Mouse (Mus musculus): ENCODE measurements at regions not wholly inside any gene's neighbourhood (a gene's known extent, or its start where the extent isn't known, plus 50 kb on each side); places are given as distances from the start of the nearest gene placed in this dataset.

DNA sequence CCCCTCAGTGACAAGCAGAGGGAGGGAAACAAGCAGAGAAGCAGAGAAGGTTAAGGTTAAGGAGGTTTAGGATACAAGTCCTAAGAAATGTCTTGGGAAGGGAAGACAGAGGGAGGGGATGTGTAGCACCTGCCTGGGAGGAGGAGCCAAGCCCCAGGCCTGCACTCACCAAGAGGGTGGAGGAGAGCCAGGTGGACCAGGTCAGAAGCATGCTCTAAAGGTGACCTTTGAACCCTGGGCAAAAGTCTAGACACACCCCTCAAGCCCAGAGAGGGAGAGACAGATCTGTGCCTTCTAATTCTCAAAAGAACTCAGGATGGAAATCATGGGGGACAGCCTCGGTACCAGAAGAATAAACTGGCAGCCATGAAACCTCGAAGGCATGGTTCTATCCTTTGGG lies 54.4 kb upstream of the Calm2 start:
- DNase-seq (ENCODE audit: low read depth, low spot score) = no peak

DNA sequence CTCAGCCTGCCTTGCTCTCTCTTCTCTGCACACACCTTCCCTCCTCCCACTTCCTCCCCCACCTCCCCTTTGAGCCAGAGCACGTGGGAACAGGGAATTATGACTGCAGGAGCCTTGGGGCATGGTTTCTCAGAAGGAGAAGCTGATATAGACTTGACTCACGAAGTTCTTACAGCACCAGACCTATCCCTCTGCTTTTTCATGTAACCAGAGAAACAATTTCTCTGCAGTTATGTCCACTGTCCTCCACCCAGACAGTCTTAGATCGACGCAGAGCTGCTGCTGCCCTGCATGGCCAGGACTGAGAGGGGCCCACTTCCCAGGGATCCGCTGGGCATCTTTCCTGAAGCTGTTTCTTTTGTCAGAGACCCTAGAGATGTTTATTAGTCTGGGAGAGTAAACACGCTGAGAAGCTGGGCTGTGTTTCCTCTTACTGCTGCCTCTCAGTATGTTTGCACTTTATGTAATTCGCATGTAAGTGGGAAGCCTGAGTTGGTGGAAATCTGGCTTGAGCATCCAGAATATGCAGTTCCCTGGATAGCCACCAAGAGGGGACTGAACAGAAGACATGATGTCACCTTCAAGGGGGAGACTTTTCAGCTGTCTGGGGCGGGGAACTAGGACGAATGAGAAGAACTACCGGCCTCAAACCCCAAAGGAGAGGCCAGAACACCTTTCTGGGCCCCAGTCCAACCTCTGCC lies 55.1 kb upstream of the Calm2 start:
- DNase-seq (ENCODE audit: low read depth, low spot score) = no peak

DNA sequence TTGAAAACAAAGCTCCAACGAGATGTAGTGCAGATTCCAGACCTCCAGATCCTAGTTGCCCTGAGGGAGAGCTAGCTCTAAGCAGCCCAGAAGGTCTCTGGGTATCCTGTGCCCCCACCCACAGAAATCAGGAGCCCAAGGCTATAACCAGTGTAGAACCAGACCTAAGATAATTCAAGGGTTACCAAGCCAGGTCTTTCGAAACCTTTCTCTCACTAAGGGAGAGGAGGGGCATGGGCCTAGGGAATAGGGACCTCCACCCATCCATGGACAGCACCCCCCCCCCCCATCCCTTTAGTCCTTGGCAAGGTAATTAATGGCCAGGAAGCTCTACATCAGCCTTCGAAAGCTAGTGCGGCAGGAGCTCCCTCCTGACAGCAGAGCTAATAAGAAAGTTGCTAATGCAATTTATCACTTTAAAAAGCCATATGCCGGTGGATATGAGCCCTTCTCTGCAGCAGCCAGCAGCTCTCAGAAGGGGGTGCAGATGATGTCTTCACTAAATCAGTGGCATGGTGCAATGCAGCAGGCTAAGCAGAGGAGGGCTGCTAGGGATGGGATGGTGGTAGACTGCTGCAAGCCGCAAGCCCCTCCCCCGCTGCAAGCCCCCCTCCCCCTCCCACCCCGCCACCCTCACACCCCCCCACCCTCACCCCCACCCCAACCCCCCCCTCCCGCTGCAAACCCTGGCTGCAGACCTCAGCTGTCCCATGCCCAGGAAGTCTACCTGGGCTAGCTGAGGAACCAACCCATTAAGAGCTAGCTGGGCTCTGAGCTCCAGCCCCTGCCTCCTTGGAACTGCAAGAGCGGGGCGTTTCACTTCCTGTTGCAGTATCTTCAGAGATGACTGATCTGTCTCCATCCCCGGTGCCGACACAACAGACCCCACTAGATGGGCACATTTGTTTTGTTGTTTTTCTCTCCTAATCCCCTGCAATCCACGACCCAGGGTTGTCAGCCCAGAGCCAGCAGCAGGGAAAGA lies 55.9 kb upstream of the Calm2 start:
- no peak for DNase-seq (ENCODE audit: low read depth, low spot score)

DNA sequence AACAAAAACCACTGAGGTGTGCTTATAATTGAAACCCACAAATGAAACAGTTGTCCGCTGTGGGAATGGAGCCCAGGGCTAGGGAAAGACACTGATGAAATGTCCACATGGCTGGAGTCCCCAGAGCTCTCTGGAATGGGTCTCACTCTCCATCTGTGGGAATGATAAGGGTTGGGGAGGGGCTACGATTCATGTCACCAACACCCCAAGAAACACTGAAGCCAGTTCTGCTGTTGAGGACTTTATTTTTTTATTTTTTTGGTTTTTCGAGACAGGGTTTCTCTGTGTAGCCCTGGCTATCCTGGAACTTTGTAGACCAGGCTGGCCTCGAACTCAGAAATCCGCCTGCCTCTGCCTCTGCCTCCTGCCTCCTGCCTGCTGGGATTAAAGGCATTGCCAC lies 56.8 kb upstream of the Calm2 start:
- no peak for DNase-seq (ENCODE audit: low read depth, low spot score)

DNA sequence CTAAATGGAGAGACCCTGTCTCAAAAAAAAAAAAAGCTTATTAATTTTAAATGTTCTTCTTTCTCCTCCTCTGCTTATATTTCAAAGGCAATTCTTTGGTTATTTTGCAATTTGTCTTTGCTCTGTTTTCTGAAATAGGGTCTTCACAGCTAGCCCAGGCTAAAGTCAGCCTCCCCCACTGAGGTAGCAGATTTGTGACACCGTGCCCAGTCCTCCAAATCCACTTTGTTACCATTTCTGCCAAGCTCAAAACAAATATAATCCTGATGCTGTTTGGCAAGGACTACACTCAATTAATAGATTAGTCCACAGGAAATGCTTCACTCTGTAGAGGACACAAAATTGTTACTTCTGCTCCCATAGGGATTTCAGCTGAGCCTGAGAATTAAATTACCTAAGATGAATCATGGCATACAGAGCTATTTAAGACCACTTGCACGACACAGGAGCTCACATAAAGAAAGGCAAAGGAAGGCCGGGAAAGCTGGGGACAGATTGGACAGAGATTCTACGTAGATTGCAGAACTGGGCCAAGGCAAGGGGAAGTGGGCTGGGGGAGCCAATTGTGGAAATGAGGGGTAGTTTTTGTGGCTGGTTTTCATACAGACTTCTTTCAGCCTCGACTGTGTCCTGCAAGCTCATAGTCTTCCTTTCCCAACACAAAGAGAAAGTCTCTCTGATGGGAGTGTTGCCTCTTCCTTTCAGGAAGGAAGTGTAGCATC lies 58.4 kb upstream of the Calm2 start:
- DNase-seq (ENCODE audit: low read depth, low spot score) = no peak

DNA sequence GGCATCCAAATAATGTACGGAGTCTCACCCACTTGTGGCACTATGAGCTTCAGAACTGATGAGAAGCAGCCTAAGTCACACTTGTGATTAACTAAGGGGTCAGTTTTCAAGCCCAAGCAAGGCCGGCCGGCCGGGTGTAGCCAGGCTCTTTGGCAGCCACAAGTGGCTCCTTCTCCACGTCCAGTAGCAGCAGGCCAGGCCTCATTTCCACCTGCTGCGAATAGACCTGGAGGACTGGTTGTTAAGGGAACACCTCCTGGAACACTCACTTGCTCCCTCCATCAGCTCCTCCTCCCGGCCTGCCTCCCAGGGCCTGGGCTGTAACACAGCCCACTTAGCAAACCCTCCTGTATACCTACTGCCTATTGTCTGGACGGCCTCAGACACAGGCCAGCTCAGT lies 61.1 kb upstream of the Calm2 start:
- DNase-seq (ENCODE audit: low read depth, low spot score) = no peak

DNA sequence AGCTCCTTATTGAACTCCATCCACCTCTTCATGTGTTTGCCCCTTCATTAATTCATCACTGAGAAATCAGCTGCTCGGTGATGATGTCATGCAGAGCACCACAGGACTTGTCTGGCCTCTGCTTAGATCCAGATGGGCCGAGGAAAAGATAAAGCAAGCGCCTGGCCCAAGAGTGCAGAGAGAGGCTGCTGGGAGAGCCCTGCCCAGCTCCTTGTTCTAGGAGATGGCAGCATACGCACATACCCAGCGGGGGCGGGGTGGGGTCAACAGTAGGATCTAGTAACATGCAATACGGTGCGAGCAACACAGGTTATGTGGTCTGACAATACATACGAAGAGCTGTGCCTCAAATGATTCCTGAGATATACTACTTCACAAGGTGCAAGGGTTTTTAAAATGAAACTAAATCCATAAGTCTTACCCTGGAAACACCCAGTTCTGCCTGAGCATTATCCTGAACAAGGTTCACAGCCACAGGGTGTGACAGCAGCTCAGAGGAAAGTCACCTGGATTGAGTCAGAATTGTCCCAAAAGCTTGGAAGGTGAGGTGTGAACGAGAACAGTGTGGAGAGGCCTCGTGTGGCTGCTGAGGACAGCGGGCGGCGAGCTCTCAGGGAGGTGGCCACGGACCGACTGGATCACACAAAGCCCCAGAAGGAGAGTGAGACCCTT lies 62.0 kb upstream of the Calm2 start:
- no peak for DNase-seq (ENCODE audit: low read depth, low spot score)

DNA sequence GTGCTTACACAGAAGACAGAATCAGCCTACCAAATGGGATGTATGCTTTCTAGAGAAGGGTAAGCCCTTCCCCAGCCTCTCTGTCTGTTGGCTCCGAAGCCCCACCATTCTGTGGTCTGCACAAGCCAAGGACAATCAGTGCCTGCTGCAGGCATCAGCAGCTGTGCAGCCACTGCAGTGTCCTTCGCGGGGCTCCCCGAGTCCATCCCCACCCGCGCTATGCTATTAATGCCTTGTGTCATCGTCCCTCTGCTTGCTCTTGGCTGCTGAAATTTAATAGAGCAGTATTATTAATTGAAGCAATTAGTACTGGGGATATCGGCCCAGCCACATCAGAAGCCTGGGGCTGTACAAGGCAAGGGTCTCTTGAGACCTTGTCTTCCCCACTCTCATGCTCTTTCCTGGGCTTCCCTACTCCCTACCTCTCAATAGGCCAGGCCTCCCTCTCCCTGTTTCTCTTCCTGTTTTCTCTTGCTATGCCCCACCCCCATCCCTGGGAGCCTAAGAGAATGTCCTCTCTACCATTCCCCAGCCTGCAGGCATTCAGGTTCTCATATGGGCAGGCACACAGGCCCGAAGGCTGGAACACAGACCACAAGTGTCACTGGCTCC lies 65.4 kb upstream of the Calm2 start:
- DNase-seq (ENCODE audit: low read depth, low spot score) = no peak

DNA sequence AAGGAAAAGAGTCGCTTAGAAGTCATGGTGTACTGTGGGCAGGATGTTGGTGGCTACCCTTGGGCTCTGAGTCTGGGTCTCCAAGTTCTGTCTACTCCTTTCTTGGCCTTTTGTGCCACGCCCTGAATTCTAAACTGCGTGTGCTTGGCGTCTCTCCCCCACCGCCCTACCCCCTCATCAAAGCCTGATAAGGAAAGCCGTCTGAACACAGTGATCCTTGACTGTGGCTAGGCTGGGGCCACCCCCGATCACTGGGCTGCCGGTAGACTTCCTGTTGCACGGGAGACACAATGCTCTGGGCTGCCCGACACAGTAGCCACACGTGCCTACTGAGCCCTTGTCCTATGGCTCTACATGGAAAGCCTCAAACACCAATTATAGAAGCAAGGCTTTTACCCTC lies 67.1 kb upstream of the Calm2 start:
- no peak for DNase-seq (ENCODE audit: low read depth, low spot score)

DNA sequence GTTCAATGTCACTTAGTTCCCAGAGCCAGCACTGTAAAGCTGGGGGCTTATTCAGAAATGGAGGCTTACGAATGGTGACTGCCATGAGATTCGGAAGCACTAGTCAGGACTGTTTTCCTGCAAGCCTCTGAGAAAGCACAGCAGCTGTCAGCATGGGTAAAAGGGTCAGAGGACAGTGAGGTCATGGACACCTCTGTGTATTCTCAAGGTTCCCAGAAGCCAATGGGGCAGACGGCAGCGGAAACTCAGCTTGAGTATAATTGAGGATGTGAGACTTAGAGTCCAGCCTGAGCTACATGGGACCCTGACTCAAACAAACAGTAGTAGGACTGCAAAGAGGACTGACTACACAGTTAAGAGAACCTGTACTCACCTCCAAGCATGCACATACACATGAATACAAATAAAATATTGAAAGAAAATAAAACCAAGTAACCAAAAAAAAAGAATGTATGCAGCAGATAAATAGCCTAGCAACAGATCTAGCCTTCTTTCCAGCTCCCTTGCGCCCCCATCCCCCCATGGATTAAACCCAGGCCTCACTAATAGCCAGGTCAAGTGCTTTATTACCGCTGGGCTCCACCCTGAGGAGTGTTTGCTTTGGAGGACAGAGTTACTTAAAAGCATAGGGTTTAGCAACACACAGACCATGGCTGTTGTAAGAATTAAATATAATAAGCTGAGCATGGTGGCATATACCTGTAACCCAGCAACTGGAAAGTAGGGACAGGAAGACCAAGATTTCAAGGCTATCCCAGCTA lies 67.8 kb upstream of the Calm2 start:
- DNase-seq (ENCODE audit: low read depth, low spot score) = no peak

DNA sequence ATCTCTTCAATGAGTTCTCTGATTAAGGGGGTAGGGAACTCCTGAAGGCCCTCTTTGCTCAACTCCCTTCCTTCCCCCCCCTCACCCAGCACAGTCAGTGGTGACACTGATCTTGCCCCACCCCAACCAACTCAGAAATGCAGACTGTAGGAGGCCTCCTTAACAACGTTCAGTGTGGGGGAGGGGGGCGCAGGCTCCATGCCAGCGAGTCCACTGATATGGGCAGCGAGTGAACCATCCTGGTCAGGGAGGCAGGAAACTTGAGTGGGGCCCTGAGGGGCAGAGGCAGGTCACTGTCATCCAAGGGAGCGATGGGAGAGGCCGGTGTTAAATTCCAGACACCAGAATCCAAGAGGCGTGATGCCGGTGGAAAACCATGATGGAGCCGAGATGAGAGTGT lies 70.5 kb upstream of the Calm2 start:
- no peak for DNase-seq (ENCODE audit: low read depth, low spot score)

DNA sequence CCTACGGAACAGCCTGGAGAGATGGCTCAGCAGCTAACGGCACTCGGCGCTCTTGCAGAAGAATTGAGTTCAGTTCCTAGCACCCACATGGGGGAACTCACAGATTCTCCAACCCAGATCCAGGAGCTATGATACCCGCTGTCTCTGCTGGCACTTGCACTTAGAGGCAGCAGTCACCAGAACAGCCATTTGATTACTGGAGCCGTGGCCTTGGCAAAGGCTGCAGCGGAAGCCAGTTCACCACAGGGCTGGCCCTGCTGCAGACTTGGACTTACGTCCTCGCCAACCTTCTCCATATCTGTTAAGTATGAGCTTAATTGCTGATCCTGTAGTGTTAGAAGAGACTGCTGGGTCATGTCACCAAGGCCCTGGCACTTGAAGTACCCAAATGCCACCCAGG lies 72.7 kb upstream of the Calm2 start:
- DNase-seq (ENCODE audit: low read depth, low spot score) = no peak

DNA sequence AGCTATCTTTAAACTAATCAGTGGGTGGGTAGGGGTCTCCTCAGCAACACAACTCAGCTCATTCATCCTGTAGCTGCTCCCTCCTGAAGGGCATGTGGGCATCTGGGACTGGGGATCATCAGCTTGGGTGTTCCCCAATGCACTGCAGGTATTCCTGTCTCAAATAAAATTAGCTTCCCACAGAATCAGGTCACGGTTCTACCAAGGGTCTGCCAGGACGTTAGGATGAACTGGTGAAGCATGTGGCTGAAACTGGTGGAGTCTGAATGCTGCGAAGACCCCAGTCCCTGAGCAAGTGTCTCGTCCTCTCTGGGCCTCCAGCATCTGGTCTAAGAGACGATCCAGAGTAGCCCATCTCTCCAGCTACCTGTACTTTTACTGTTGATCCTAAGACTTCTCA lies 74.1 kb upstream of the Calm2 start:
- no peak for DNase-seq (ENCODE audit: low read depth, low spot score)

DNA sequence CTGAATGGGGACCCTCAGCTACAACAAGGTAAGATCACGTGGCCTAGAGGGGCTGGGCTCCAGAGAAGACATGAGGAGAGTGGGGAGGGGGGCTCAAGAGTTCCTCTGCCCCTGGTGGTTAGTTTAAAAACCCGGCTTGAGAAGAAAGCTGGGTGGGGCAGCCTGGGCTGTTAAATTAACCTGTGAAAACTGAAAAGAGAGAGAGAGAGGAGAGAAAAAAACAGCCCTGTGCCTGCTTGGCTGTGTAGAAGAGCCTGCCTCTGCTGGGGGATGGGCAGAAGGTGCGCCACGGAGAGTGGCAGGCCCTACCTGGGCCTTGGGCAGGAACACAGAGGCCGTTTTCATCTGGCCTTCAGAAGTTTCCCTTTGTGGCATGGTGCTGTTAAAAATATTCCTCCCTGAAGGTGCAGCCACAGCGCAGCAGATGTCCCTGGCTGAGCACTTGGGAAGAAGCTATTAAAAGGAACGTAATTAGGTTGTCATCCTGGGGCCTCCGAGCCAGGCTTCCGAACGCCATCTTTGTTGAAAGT lies 75.0 kb upstream of the Calm2 start:
- DNase-seq (ENCODE audit: low read depth, low spot score) = no peak

DNA sequence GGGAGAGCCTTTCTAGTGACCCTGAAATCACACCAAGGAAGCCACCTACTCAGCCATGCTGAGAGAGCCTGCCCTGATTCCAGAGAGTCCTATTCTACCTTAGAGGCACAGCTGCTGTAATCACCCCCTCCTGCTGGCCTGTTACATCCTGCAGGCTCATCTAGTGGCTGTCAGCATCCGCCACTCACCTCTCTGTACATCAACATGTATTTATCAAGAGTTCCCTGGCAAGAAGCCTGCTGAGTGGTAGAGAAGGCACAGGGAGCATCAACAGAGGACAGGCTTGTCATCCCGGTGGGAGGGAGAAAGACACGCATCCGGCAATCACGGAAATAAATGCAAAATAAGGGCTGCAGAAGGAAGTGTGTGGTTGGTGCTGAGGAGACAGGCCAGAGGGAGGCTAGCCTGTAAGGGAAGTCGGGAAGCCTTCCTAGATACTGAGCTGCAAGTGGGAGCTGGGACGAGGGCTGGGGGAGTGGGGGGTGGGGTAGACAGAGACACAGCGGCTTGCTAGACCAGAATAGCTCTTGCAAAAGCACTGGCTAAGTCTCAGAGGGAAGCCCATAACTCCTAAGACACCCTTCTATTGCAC lies 75.9 kb upstream of the Calm2 start:
- no peak for DNase-seq (ENCODE audit: low read depth, low spot score)

DNA sequence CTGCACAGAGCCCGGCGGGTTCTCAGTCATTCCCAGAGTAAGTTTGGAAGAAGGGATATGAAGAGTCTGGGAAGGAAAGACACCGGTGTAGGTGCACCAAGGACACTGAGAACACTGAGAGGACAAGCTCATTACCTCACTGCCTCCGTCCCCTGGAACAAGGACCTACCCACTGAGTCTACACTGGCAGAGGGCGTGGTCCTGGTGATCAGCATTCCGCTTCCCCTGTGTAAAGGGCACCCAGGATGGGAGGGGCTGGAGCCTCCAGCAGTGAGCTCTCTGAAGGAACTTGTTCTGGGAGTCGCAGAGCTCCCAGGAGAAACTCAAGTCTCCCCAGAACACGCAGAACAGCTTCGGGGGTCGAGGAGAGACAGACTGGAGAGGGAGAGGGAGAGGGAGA lies 76.9 kb upstream of the Calm2 start:
- DNase-seq (ENCODE audit: low read depth, low spot score) = no peak

DNA sequence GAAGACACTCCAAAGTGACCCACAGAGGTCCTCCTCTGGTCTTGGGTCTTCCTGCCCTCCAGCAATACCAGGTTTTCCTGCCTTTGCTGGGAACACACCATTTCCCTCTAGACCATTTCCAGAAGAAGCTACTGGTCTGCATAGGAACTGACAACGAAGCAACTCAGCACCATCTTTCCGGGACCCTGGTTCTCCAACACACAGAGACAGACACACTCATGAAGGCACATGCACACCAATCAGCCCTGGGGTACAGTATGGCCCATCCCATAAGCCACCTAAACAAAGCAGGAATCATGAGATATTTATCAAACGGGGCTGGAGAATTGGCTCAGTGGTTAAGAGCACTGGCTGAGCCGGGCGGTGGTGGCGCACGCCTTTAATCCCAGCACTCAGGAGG lies 80.4 kb upstream of the Calm2 start:
- DNase-seq (ENCODE audit: low read depth, low spot score) = no peak

DNA sequence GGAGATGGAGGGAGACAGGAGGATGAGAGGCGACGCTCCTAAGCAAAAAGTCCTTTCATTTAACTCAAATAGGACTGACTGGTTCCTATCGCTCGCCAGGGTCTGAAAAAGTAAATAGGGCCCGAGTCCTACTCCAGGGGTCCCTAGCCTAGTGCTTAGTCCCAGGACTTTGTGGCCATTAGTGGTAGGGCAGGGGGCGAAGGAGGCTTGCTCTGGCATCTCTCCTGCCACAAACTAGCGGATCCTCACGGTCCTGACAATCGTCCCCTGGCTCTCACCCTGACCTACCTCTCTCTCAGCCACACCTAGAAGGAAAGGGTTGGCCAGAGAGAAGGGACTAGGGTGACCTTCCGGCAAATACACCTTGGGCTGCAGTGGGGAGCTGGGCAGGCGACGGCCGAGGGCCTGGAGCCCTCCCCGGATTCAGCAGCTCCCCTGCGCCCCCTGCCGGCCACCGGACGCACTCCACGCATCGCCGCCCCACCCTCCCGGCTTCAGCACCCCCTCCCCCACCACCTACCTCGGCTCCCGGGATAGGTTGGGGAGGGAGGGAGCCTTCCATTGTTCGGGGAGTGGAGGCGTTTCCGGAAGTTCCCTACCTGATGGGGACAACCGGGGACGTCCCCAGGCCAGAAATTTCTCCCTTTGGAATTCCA lies 83.6 kb upstream of the Calm2 start:
- DNase-seq (ENCODE audit: low read depth, low spot score) = peak; percentile 27

DNA sequence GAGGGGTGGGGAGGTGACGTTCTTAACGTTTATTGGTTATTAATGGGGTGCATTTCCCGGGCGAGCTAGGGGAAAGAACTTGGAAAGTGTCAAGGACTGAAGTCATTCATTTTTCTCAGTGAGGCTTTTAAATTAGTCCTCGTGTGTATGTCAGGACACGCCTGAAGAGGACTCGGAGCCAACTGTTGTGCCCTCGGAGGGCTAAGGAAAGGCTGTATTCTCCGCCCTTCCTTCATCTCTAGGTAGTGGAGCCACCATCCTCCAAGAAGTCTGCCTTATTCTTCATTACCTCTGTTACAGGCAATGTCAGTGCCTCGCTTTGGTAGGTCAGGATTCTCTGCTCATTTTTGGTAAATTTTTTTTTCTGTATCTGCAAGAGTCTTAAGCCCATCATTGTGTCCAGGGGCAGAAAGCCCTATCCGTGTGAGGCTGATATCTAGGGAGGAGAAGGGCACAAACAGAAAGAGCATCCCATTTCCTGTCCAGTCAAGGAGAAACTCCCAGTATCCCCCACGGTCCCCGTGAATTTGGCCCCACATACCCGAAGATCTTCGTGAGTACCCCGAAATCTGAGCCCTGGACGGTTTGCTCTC lies 84.2 kb upstream of the Calm2 start:
- DNase-seq (ENCODE audit: low read depth, low spot score) = no peak

Data from c-Kit-negative CD71-positive TER-119-positive erythroid progenitor cells, embryonic 14.5 days (primary cell).